Mouse (Mus musculus) thymus, adult 2 months (tissue): ENCODE measurements around the gene Nasp. TPM values are rescaled to one million over a fixed set of nuclear protein-coding genes. Genes with fewer than 3 reads are reported as not detected.
"Not testable (repeated sequence)": the region's sequence is repeated elsewhere in the genome, so short reads cannot be mapped to it uniquely, and the experiment has no call there.

Experiments
- DNase-seq: peaks from one replicate; pipeline ENCODE4 v3.0.0; 2021
- H3K27ac ChIP-seq: fragments of 200-500 bp; 2 replicates; pipeline ENCODE4 v1.5.1; 2012; ENCODE audit warnings: low read length, control low read depth; ENCODE audit not compliant: control insufficient read depth, insufficient read depth
- H3K27me3 ChIP-seq: fragments of 200-500 bp; 2 replicates; pipeline ENCODE4 v1.6.1; 2012; ENCODE audit warnings: mild to moderate bottlenecking, low read length, moderate library complexity, mixed read lengths; ENCODE audit not compliant: control insufficient read depth, insufficient read depth
- H3K36me3 ChIP-seq: fragments of 200-500 bp; 2 replicates; pipeline ENCODE4 v1.6.1; 2012; ENCODE audit warnings: mild to moderate bottlenecking, low read length, moderate library complexity; ENCODE audit not compliant: control insufficient read depth, insufficient read depth
- H3K4me1 ChIP-seq: fragments of 200-500 bp; replicated peaks from 2 replicates; pipeline ENCODE4 v1.6.1; 2012; ENCODE audit warnings: low read length; ENCODE audit not compliant: control insufficient read depth, insufficient read depth
- H3K4me3 ChIP-seq: fragments of 200-500 bp; 2 replicates; pipeline ENCODE4 v1.5.1; 2012; ENCODE audit warnings: mild to moderate bottlenecking, low read length, control low read depth, moderate library complexity; ENCODE audit not compliant: control insufficient read depth, insufficient read depth
- CTCF ChIP-seq: fragments of 200-500 bp; IDR thresholded peaks from 2 replicates; pipeline ENCODE4 v1.5.1; 2012; ENCODE audit warnings: mild to moderate bottlenecking, control low read depth, low read length, moderate library complexity, borderline replicate concordance; ENCODE audit not compliant: control insufficient read depth, poor library complexity, insufficient read depth; ENCODE audit errors: extremely low read depth
- POLR2A ChIP-seq: fragments of 200-500 bp; IDR thresholded peaks from 2 replicates; pipeline ENCODE4 v1.6.1; 2012; ENCODE audit warnings: mild to moderate bottlenecking, low read length, control low read depth, moderate library complexity; ENCODE audit not compliant: control insufficient read depth, poor library complexity, insufficient read depth; ENCODE audit errors: extremely low read depth
- WGBS: fragments of 180-500 bp; shearing (Covaris S2); methylation state at CpG from one replicate; pipeline ENCODE4 v1.1.7; 2018; 5-methylcytosine and 5-hydroxymethylcytosine counted together
- polyA plus RNA-seq: library from polyadenylated mRNA; depleted of rRNA; stranded (reverse); fragments of >200 nt; gene quantifications from 2 replicates; pipeline ENCODE4 v1.2.3, GENCODE M21; 2012

The Nasp gene
- polyA plus RNA-seq, 1 experiment: 15.8 TPM

DNA sequence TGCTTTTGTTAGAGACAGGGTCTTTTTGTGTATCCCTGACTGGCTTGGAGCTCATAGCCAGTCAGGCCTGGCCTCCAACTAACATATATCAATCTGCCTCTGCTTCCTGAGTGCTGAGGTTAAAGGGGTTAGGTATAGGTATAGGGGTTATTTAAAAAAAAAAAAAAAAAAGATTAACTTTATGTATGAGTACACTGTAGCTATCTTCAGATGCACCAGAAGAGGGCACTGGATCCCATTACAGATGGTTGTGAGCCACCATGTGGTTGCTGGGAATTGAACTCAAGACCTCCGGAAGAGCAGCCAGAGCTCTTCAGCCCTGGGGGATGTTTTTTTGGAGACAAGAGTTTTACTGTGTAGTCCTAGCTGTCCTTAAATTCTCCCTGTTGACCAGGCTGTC, 34.3 kb upstream of the Nasp start:
- Histone ChIP-seq H3K4me3 (no peak overlapping the region), H3K4me1 (no peaks in the 10 kb centered on the region), H3K27me3 (no peaks in the 10 kb centered on the region), H3K36me3 (no peaks in the 10 kb centered on the region), H3K27ac (no peak overlapping the region)
- DNase-seq: no peak
- 93% methylated on average over 1 of the region's 1 CpGs for WGBS
- TF ChIP-seq CTCF: no peak
- no peak for TF ChIP-seq POLR2A

DNA sequence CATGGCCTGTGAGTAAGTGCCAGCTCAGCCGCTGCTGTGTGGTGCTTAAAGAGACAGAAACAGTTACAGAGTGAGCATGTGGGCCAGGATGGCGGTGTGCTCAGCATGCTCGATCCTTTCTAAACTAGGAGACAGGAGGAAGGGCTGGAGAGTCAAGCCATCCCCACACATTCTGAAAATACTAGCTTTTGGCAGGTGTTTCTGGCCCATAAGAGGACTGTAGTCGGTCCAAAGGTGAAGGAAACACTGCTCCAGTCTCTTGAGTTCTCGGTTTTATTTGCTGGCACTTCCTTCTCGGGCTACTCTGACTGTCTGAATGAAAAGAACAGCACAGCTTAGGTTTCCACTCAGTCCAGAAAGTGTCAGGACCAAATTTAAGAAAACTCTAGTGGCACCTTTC, 33.1 kb upstream of the Nasp start:
- H3K27me3 ChIP-seq: no peaks in the 10 kb centered on the region
- TF ChIP-seq POLR2A: no peak
- TF ChIP-seq CTCF: no peak
- H3K4me1 ChIP-seq: no peaks in the 10 kb centered on the region
- no peak for DNase-seq
- no peak overlapping the region for H3K4me3 ChIP-seq
- H3K27ac ChIP-seq: no peak overlapping the region
- H3K36me3 ChIP-seq: no peaks in the 10 kb centered on the region
- WGBS: 81% methylated on average over 6 of the region's 6 CpGs

DNA sequence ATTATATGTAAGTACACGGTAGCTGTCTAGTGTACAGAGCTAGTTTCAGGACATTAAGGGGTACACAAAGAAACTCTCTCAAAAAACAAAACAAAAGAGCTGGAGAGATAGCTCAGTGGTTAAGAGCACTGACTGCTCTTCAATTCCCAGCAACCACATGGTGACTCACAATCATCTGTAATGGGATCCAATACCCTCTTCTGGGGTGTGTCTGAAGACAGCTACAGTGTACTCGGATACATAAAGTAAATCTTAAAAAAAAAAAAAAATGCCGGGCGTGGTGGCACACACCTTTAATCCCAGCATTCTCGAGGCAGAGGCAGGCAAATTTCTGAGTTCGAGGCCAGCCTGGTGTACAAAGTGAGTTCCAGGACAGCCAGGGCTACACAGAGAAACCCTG, 32.2 kb upstream of the Nasp start:
- H3K4me1 ChIP-seq, DNase-seq, H3K36me3 ChIP-seq, H3K27ac ChIP-seq, H3K4me3 ChIP-seq, H3K27me3 ChIP-seq: not testable (repeated sequence)
- 93% methylated on average over 6 of the region's 6 CpGs for WGBS

DNA sequence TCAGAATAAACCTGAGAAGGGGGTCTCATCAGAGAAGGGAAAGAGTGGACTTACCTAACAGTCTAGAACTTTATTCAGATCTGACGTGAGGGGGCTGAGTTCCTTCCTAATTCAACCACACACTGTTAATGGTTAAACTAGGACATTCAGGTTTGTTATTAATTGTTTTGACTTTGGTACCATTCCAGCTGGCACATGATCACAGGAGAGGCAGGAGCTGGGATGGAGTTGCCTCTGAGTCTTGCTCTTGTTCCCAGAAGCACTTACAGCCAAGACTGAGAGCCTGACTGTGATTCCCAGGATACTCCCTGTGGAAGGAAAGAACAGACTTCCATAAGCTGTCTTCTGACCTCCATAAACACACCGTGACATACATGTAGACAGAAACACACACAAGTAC, 31.7 kb upstream of the Nasp start:
- H3K36me3 ChIP-seq: no peaks in the 10 kb centered on the region
- no peak for DNase-seq
- H3K27ac ChIP-seq: no peak overlapping the region
- no peaks in the 10 kb centered on the region for H3K27me3 ChIP-seq
- H3K4me3 ChIP-seq: no peak overlapping the region
- TF ChIP-seq POLR2A (no peak), CTCF (no peak)
- H3K4me1 ChIP-seq: no peaks in the 10 kb centered on the region
- 87% methylated on average over 2 of the region's 2 CpGs for WGBS

DNA sequence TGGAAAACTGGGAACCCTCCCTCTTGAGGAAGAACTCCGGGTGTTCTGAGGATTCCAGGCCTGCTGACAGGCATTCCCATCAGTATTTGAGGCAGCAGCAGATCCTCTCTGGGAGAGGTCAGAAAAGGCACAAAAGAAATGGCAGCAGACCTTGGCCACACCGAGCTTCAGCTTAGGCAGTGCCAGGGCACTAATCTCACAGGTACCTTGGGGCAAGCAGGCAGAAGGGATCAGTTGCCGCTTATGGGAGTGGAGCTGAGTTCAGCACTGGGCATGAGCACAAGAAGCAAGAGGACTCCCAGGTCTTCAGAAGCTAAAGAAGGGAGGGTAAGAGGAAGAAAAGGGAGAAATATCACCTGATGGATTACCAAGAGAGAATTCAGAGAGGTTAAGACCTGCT, 30.2 kb upstream of the Nasp start:
- no peak for DNase-seq
- Histone ChIP-seq H3K36me3 (no peaks in the 10 kb centered on the region), H3K27ac (no peak overlapping the region), H3K27me3 (no peaks in the 10 kb centered on the region), H3K4me1 (no peaks in the 10 kb centered on the region), H3K4me3 (no peak overlapping the region)
- TF ChIP-seq CTCF: no peak
- TF ChIP-seq POLR2A: no peak
- 89% methylated on average over 3 of the region's 3 CpGs for WGBS

DNA sequence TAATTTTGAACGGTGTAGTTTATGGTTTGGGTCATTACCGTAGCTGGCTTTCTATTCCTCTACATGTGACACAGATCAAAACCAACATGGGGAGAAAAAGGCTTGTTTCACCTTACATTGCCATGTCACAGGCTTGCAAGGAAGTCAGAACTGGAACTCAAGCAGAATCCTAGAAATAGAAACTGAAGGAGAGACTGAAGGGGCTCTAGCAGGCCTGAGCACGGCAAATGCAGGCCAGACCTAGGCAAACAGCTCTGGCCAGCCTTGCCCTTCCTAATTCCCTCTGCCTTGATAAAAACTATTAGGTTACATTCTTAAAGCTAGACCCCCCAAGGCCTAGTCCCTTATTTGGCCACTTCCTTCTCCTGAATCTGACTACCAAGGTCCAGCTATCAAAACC, 27.9 kb upstream of the Nasp start:
- 84% methylated on average over 3 of the region's 3 CpGs for WGBS
- Histone ChIP-seq H3K27ac (no peak overlapping the region), H3K36me3 (no peaks in the 10 kb centered on the region)

DNA sequence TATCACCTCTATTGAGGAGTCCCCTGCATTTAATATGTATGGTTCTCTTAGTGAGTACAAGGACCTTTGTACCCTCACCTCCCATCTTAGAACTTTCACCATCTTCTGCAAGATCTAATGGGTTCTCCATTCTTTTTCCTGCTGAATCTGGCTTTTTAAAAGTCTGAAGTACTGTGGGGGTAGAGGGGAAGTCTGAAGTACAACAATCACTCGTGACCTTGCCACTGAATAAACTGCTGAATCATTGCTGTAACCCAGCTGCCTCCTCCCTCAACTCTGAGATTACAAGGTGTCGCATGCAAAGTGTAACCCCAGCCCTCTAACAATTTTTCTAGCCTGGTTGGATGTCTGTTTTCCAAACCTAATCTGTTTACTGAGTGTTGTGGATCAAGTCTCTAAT, 27.4 kb upstream of the Nasp start:
- no peak overlapping the region for H3K27ac ChIP-seq
- 19% methylated on average over 2 of the region's 2 CpGs for WGBS
- DNase-seq: no peak
- H3K27me3 ChIP-seq: no peaks in the 10 kb centered on the region
- no peak for TF ChIP-seq CTCF
- TF ChIP-seq POLR2A: no peak
- H3K4me1 ChIP-seq: peaks cover 3% of the 10 kb centered on the region; the same call in 1 of the 2 replicates
- H3K4me3 ChIP-seq: no peak overlapping the region
- no peaks in the 10 kb centered on the region for H3K36me3 ChIP-seq

More for the DNA sequence above, 27.9 kb upstream of the Nasp start:
- H3K4me3 ChIP-seq: no peak overlapping the region
- no peak for DNase-seq
- no peaks in the 10 kb centered on the region for H3K27me3 ChIP-seq
- no peak for TF ChIP-seq CTCF
- no peak for TF ChIP-seq POLR2A
- H3K4me1 ChIP-seq: no peaks in the 10 kb centered on the region
